Mouse (Mus musculus): ENCODE measurements around the gene March7. TPM values are rescaled to one million over a fixed set of nuclear protein-coding genes. Genes with fewer than 3 reads are reported as not detected.

March7 gene
- polyA plus RNA-seq, 1 experiment from 2014 or later = 83.5 TPM

DNA sequence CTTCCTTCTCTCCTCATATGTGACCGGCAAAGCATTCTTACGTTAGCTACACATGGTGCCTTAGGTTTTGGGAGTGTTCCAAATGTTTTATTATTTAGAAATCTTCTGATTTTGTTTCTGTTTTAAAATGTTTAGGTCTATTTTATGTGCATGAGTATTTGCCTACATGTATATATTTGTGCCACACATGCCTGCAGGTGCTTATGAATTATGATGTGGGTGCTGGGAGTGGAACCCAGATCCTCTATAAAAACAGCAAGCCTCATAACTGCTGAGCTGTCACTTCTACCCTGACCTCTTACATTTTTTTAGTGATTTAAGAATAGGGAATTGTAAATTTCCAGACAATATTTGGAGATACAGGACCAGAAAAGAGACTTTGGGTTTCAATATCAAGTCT, 12.3 kb downstream of the March7 start:
- Histone ChIP-seq H3K36me3 (ENCODE audit: control insufficient read depth, insufficient read depth, low read length) (no peaks in the 10 kb centered on the region), H3K27ac (ENCODE audit: low read depth, low read length) (no peak overlapping the region), H3K4me3 (ENCODE audit: low read depth, low read length) (no peak overlapping the region), H3K4me2 (ENCODE audit: low read depth, low read length, severe bottlenecking) (no peak overlapping the region), H3K4me1 (replicated peaks; ENCODE audit: control insufficient read depth, insufficient read depth, low read length) (no peaks in the 10 kb centered on the region), H3K9me3 (ENCODE audit: control insufficient read depth, low read length) (no peaks in the 10 kb centered on the region), H3K9ac (ENCODE audit: low read length) (no peak overlapping the region), H3K27me3 (ENCODE audit: control insufficient read depth, insufficient read depth, low read length) (no peaks in the 10 kb centered on the region)
- no peak for ATAC-seq (replicated peaks; ENCODE audit: low FRiP score)
- no peak for DNase-seq (ENCODE audit: low spot score)
- WGBS = 100% methylated on average over 2 of the region's 2 CpGs

DNA sequence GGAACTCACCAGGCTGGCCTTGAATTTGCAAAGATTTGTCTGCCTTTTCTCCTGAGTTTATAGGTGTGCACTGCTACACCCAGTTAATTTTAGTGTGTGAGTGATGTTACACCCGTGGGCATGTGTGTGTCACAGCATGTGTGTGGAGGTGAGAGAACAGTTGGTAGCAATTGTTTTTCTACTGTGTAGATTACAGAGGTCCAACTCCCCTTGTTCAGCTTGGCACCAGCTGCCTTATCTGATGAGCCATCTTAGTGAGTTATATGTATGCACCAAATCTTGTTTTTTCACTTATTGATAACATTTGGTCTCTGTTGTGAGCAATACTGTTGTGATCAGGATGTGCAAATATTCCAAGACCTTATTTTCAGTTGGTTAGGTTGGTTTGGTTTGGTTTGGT, 13.8 kb downstream of the March7 start:
- H3K27ac ChIP-seq (ENCODE audit: low read depth, low read length) = no peak overlapping the region
- H3K9ac ChIP-seq (ENCODE audit: low read length) = no peak overlapping the region
- H3K4me3 ChIP-seq (ENCODE audit: low read depth, low read length) = no peak overlapping the region
- DNase-seq (ENCODE audit: low spot score) (no peak), ATAC-seq (replicated peaks; ENCODE audit: low FRiP score) (no peak)
- H3K9me3 ChIP-seq (ENCODE audit: control insufficient read depth, low read length) = no peaks in the 10 kb centered on the region
- H3K27me3 ChIP-seq (ENCODE audit: control insufficient read depth, insufficient read depth, low read length) = no peaks in the 10 kb centered on the region
- no peak overlapping the region for H3K4me2 ChIP-seq (ENCODE audit: low read depth, low read length, severe bottlenecking)
- no peaks in the 10 kb centered on the region for H3K4me1 ChIP-seq (replicated peaks; ENCODE audit: control insufficient read depth, insufficient read depth, low read length)
- no peaks in the 10 kb centered on the region for H3K36me3 ChIP-seq (ENCODE audit: control insufficient read depth, insufficient read depth, low read length)
- WGBS = 79% methylated on average over 1 of the region's 1 CpGs

DNA sequence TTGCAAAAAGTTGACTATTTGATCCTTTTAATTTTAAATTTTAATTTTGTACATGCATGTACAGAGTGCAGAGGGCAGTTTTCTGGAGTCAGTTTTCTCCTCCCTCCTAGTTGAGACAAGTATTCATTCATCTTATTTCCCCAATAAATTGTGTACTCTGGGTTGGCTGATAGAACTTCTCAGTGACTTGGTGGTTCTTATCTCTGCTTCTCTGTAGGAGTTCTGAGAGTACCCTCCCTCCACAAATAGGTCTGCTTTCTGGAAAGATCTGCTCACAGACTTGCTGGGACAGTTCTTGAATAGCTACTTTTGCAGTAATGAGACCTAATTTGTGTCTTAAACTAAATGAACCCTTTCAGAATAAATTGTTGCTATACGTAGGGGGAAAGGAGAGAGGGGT, 18.8 kb downstream of the March7 start:
- Histone ChIP-seq H3K27ac (ENCODE audit: low read depth, low read length) (no peak overlapping the region), H3K27me3 (ENCODE audit: control insufficient read depth, insufficient read depth, low read length) (no peaks in the 10 kb centered on the region), H3K4me1 (replicated peaks; ENCODE audit: control insufficient read depth, insufficient read depth, low read length) (no peaks in the 10 kb centered on the region), H3K36me3 (ENCODE audit: control insufficient read depth, insufficient read depth, low read length) (no peaks in the 10 kb centered on the region; the same call in 1 of the 2 replicates), H3K4me3 (ENCODE audit: low read depth, low read length) (no peak overlapping the region), H3K9ac (ENCODE audit: low read length) (no peak overlapping the region), H3K4me2 (ENCODE audit: low read depth, low read length, severe bottlenecking) (no peak overlapping the region), H3K9me3 (ENCODE audit: control insufficient read depth, low read length) (no peaks in the 10 kb centered on the region)
- WGBS = 75% methylated on average over 1 of the region's 1 CpGs
- ATAC-seq (replicated peaks; ENCODE audit: low FRiP score) (no peak), DNase-seq (ENCODE audit: low spot score) (no peak)

DNA sequence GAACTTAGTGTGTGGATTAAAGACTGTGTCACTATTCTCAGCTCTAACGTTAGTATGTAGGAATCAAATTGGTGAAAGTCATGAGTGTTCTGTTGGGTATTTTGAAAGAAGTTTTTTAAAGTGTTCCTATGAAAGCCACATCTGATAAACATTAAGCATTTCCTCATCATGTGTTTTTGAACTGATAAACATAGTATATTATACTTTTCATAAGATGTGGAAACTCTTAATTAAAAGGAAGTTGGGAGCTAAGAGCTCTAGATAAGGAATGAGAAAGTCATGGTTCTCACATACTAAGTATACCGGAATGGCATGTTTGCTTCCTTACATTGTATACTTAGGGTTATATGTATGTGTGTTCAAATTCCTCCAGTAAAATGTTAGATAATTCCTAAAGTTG, 20.7 kb downstream of the March7 start:
- Histone ChIP-seq H3K36me3 (ENCODE audit: control insufficient read depth, insufficient read depth, low read length) (peaks cover 5% of the 10 kb centered on the region), H3K4me2 (ENCODE audit: low read depth, low read length, severe bottlenecking) (no peak overlapping the region), H3K9ac (ENCODE audit: low read length) (no peak overlapping the region), H3K9me3 (ENCODE audit: control insufficient read depth, low read length) (no peaks in the 10 kb centered on the region), H3K4me1 (replicated peaks; ENCODE audit: control insufficient read depth, insufficient read depth, low read length) (no peaks in the 10 kb centered on the region), H3K27me3 (ENCODE audit: control insufficient read depth, insufficient read depth, low read length) (no peaks in the 10 kb centered on the region), H3K4me3 (ENCODE audit: low read depth, low read length) (no peak overlapping the region), H3K27ac (ENCODE audit: low read depth, low read length) (no peak overlapping the region)
- DNase-seq (ENCODE audit: low spot score) (no peak), ATAC-seq (replicated peaks; ENCODE audit: low FRiP score) (no peak)
- WGBS = 95% methylated on average over 2 of the region's 2 CpGs

DNA sequence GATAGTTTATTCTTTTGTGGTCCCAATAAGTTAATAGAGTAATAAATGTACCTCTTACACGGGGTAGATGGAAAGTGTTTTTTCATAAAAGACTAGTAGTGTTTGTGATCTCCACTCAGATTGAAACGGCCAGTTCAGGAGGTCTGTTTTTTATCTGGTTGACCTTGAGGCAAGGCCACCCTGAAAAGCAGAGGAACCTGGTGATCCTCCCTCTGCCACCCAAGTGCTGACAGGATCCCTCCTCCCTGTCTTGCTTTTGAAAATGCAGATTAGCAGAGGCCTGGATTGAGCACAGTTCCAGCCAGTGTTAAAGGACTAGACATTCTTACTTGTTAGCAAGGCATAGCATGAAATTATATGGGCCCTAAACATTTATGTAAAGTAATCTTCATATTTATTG, 23.5 kb downstream of the March7 start:
- ATAC-seq (replicated peaks; ENCODE audit: low FRiP score) (no peak), DNase-seq (ENCODE audit: low spot score) (no peak)
- 69% methylated on average over 2 of the region's 2 CpGs for WGBS
- H3K9ac ChIP-seq (ENCODE audit: low read length) = no peak overlapping the region
- peaks cover 12% of the 10 kb centered on the region for H3K36me3 ChIP-seq (ENCODE audit: control insufficient read depth, insufficient read depth, low read length)
- H3K27ac ChIP-seq (ENCODE audit: low read depth, low read length) = no peak overlapping the region
- H3K4me1 ChIP-seq (replicated peaks; ENCODE audit: control insufficient read depth, insufficient read depth, low read length) = no peaks in the 10 kb centered on the region
- H3K27me3 ChIP-seq (ENCODE audit: control insufficient read depth, insufficient read depth, low read length) = no peaks in the 10 kb centered on the region
- H3K4me3 ChIP-seq (ENCODE audit: low read depth, low read length) = no peak overlapping the region
- no peaks in the 10 kb centered on the region for H3K9me3 ChIP-seq (ENCODE audit: control insufficient read depth, low read length)
- H3K4me2 ChIP-seq (ENCODE audit: low read depth, low read length, severe bottlenecking) = no peak overlapping the region

DNA sequence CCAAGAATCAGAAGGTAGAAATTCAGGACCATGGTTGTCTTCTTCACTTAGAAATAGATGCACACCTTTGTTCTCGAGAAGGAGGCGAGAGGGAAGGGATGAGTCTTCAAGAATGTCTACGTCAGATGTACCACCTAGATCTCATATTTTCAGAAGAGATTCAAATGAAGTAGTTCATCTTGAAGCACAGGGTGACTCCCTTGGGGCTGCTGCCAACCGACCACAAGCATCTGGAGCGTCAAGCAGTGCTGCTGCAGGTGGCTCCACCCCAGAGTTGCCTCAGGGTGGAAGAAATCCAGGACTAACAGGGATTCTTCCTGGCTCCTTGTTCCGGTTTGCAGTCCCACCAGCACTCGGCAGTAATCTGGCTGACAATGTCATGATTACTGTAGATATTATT, 24.8 kb downstream of the March7 start:
- Histone ChIP-seq H3K27me3 (ENCODE audit: control insufficient read depth, insufficient read depth, low read length) (no peaks in the 10 kb centered on the region), H3K9ac (ENCODE audit: low read length) (no peak overlapping the region), H3K36me3 (ENCODE audit: control insufficient read depth, insufficient read depth, low read length) (peaks cover 14% of the 10 kb centered on the region), H3K9me3 (ENCODE audit: control insufficient read depth, low read length) (no peaks in the 10 kb centered on the region), H3K27ac (ENCODE audit: low read depth, low read length) (no peak overlapping the region), H3K4me2 (ENCODE audit: low read depth, low read length, severe bottlenecking) (no peak overlapping the region), H3K4me1 (replicated peaks; ENCODE audit: control insufficient read depth, insufficient read depth, low read length) (no peaks in the 10 kb centered on the region), H3K4me3 (ENCODE audit: low read depth, low read length) (no peak overlapping the region)
- WGBS = 91% methylated on average over 7 of the region's 7 CpGs
- DNase-seq (ENCODE audit: low spot score) (no peak), ATAC-seq (replicated peaks; ENCODE audit: low FRiP score) (no peak)

DNA sequence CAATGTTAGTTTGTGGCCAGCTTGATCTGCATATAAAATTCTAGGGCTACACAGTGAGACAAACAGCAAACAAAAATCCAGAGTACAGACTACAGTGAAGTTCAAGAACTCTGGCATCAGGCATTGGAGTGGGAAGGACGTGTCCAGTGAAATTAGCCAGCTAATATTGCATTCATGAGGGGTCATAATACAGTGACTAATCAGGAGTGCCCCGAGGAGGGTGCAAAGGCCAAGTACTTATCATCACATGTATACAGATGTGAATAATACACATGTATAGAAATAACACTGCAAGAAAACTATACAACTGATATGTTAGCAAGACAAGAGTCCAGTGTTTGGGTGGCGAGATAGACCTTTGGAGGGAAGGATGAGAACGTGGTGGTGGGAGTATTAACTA, 43.1 kb downstream of the March7 start:
- 90% methylated on average over 4 of the region's 4 CpGs for WGBS
- Histone ChIP-seq H3K36me3 (ENCODE audit: control insufficient read depth, insufficient read depth, low read length) (peaks cover 3% of the 10 kb centered on the region; the same call in 1 of the 2 replicates), H3K4me2 (ENCODE audit: low read depth, low read length, severe bottlenecking) (no peak overlapping the region)

DNA sequence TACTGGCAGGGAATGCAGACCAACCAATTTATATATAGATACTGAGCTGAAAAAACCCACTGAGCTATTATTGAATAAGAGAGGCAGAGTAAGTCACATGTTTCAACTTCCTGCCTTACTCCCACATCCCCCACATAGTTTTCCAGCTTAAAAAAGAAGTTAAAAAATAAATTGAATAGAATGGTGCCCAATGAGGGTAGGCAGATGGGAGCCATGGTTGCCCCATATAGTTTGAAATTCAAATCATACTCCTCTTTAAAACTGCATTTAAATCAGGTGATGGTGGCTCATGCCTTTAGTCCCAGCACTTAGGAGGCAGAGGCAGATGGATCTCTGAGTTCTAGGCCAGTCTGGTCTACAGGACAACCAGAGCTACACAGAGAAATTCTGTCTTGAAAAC, 43.8 kb downstream of the March7 start:
- Histone ChIP-seq H3K27me3 (ENCODE audit: control insufficient read depth, insufficient read depth, low read length) (no peaks in the 10 kb centered on the region), H3K36me3 (ENCODE audit: control insufficient read depth, insufficient read depth, low read length) (peaks cover 3% of the 10 kb centered on the region; the same call in 1 of the 2 replicates), H3K27ac (ENCODE audit: low read depth, low read length) (no peak overlapping the region), H3K9ac (ENCODE audit: low read length) (no peak overlapping the region), H3K9me3 (ENCODE audit: control insufficient read depth, low read length) (no peaks in the 10 kb centered on the region), H3K4me2 (ENCODE audit: low read depth, low read length, severe bottlenecking) (no peak overlapping the region), H3K4me1 (replicated peaks; ENCODE audit: control insufficient read depth, insufficient read depth, low read length) (no peaks in the 10 kb centered on the region), H3K4me3 (ENCODE audit: low read depth, low read length) (no peak overlapping the region)
- ATAC-seq (replicated peaks; ENCODE audit: low FRiP score) (no peak), DNase-seq (ENCODE audit: low spot score) (no peak)

More for the DNA sequence above, 43.1 kb downstream of the March7 start:
- Histone ChIP-seq H3K27me3 (ENCODE audit: control insufficient read depth, insufficient read depth, low read length) (no peaks in the 10 kb centered on the region), H3K4me1 (replicated peaks; ENCODE audit: control insufficient read depth, insufficient read depth, low read length) (no peaks in the 10 kb centered on the region), H3K4me3 (ENCODE audit: low read depth, low read length) (no peak overlapping the region), H3K9ac (ENCODE audit: low read length) (no peak overlapping the region), H3K9me3 (ENCODE audit: control insufficient read depth, low read length) (no peaks in the 10 kb centered on the region), H3K27ac (ENCODE audit: low read depth, low read length) (no peak overlapping the region)
- DNase-seq (ENCODE audit: low spot score) (no peak), ATAC-seq (replicated peaks; ENCODE audit: low FRiP score) (no peak)

DNA sequence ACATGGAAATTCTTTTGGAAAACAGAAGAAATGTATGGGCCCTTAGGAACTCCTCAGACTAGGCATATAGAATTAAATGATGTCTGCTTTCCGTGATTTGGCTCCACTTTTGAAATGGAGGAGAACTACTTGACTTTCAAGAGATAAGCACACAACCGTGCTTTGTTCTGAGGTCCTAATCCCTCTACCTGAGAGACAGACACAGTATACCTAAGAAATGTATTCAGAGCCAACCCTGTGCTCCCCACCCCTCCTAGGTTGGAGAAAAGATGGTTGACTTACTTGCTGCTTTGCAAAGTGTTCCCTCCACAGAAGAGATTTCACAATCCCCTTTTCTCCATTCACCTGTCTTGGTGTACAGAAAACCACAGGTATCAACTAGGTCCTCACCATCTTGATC, 47.1 kb downstream of the March7 start:
- no peak for ATAC-seq (replicated peaks; ENCODE audit: low FRiP score)
- Histone ChIP-seq H3K27ac (ENCODE audit: low read depth, low read length) (no peak overlapping the region), H3K4me2 (ENCODE audit: low read depth, low read length, severe bottlenecking) (no peak overlapping the region), H3K4me1 (replicated peaks; ENCODE audit: control insufficient read depth, insufficient read depth, low read length) (no peaks in the 10 kb centered on the region), H3K9ac (ENCODE audit: low read length) (no peak overlapping the region), H3K9me3 (ENCODE audit: control insufficient read depth, low read length) (no peaks in the 10 kb centered on the region), H3K36me3 (ENCODE audit: control insufficient read depth, insufficient read depth, low read length) (no peaks in the 10 kb centered on the region), H3K4me3 (ENCODE audit: low read depth, low read length) (no peak overlapping the region), H3K27me3 (ENCODE audit: control insufficient read depth, insufficient read depth, low read length) (no peaks in the 10 kb centered on the region)
- whole genome bisulfite sequencing = 88% methylated on average over 2 of the region's 2 CpGs
- no peak for DNase-seq (ENCODE audit: low spot score)

Data from forebrain, embryonic 11.5 days (tissue).